Mouse (Mus musculus) lung, postnatal 0 days (tissue): Measurements from ENCODE around the gene Cenpi.

Experiments used
- CTCF ChIP-seq: IDR thresholded peaks from 2 replicates; pipeline ENCODE4 v1.5.1; 2016; ENCODE audit warnings: antibody characterized with exemption, mild to moderate bottlenecking
- EP300 ChIP-seq: IDR thresholded peaks from 2 replicates; pipeline ENCODE4 v1.6.1; 2016; ENCODE audit warnings: antibody characterized with exemption, mild to moderate bottlenecking, control low read depth

DNA sequence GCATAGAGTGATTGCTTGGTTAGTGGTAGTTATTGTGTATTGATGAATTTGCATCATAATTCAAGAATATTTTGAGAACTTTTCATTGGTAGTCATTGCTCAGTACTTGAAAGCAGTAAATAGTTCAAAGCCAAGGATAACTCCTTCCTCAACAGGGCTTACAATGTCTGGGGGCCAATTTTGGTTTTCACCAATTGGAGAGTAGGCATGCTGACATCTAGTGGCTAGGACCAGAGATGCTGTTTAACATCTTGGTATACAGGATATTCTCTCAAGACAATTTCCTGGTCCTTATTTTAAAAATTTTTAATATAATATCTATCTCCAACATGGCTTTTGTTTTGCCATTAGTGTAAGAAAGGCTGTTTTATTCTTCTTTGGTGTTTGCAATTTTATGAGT lies 46.0 kb downstream of the Cenpi start:
- TF ChIP-seq EP300: no peak
- TF ChIP-seq CTCF: peak; percentile 42
